Mouse (Mus musculus): ENCODE results near the gene Pla2g4d.
A peak's percentile ranks its signal among the peaks of the same experiment; 100 is the strongest.

Gene Pla2g4d

DNA sequence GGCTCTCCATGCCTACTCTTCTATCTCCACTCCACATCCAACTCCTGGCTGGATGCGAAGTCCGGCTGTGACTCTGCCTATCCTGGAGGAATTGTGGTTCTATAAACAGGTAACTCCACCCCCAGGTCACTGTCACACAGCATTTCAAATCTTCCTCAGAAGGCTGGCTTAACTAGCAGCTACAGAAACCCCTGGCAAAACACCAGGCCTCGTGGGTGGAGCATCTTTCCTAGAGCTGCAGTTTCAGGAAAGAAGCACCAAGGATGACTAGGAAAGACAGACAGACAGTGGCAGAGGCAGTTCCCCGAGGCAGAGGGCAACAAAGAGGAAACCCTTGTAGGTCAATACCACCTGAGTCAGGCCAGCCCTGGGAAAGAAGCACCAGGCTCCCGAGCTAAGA is at the start of gene Pla2g4d:
Pla2g4d (minus strand) TSS at position 203 of the 400 bp plus-strand sequence.
- DNase-seq (ENCODE audit: low spot score in 2 of 2): peak; percentile 44 to 49

DNA sequence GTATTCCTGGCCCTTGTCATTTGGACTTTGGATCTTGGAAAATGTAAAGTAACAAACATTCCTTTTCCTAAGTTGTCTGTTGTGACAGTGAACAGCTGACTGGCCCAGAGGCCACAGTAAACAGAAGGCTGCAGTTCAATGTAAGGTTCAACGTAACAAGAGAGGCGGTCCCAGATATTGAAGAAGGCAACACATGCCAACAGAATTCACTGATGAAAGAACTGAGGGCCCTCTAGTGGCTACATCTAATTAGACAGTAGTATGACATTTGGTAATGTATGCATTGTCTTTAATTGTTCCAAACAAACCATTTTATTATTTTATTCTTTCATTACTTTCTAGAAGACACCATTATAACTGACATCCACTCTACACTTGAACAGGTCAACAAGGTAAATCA is 48.9 kb upstream of the Pla2g4d start:
- no peak for DNase-seq (ENCODE audit: low spot score in 2 of 2)

- peak; percentile 29 to 45 for DNase-seq (ENCODE audit: low spot score in 2 of 2)
Measured at GRCm38 (mm10) chr2:120331575-120331974, 42.6 kb upstream of the Pla2g4d start.

DNA sequence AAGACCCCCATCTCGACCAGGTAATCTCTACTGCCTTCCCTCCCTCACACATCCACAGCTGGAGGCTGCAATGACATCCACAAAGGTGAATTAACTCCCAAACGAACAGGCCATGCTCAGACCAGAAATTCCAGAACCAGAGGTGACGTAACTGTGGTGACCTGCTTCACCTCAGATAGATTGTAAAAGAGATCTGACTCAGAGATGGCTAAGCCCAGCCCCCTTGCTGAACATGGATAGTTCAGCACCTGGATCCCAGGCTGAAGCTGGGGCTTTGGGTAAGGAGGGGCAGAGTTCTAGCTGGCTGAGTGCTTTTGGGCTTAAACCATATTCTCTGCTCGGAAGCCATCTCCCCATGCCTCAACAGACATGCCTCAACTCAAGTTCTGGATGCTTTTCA is 26.1 kb upstream of the Pla2g4d start:
- no peak for DNase-seq (ENCODE audit: low spot score in 2 of 2)

- no peak for DNase-seq (ENCODE audit: low spot score in 2 of 2)
Measured at GRCm38 (mm10) chr2:120314487-120314886, 25.5 kb upstream of the Pla2g4d start.

DNA sequence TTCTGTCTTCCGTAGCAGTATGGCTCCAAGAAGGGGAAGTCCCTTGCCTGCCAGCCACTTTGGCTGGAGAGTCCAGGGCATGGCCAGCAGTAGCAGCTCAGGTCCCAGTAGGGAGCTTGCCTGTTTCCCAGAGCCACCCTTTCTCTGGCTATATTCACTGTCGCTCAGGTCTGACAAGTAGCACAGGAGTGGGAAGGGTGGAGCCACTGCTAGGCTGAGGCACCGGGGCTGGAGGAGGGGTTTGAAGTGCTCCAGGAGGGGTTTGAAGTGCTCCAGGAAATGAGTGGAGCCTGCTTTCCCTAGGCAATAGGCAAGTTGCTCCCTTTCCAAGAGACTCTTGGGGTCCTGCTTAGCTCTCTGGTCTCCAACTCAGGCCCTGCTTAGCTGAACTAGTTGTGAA is 25.0 kb upstream of the Pla2g4d start, which contains the start of gene Pla2g4f:
Pla2g4f (minus strand) TSS at position 190 of the 400 bp plus-strand sequence.
- no peak for DNase-seq (ENCODE audit: low spot score in 2 of 2)

DNA sequence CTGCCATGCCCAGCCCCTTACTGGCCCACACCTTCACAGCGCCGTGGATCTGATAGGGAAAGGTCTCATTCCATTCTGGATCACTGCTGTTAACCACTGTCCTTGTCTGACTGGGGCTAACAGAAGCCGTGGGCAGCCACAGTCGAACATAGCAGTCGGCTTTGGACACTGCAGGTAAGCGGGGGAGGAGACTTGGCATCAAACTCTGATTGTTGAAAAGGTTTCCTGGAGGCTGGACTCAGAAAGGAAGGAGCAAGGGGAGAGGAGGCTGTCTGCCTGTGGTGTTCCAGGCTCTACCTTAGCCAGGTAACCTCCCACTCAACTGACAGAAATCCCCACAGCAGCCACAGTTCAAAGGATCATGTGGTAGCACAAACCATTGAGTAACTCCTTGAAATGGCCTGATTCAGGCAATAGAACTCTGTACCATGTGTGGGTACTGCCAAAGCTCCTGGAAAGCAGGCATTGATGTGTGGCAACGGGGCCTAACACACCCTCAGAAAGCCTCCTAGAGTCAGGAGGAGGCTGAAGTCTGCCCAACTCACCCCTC is 23.4 kb upstream of the Pla2g4d start:
- DNase-seq (ENCODE audit: low spot score in 2 of 2): no peak

DNA sequence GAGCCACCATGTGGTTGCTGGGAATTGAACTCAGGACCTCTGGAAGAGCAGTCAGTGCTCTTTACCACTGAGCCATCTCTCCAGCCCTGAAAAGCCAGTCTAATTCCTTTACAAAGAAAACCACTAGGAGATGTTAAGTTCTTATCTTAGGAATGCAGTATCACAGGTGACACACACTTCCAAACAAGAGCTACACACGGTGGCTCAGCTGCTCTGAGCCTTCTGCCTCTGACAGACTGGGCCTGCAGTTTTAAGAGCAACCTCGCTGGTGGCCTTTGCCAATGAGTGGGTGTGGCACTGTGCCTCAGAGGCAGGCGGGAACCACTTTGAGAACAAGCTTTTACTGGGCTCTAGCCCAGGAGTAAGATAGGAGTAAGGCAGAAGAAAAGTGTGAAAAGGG is 15.1 kb upstream of the Pla2g4d start:
- no peak for DNase-seq (ENCODE audit: low spot score in 2 of 2)

DNA sequence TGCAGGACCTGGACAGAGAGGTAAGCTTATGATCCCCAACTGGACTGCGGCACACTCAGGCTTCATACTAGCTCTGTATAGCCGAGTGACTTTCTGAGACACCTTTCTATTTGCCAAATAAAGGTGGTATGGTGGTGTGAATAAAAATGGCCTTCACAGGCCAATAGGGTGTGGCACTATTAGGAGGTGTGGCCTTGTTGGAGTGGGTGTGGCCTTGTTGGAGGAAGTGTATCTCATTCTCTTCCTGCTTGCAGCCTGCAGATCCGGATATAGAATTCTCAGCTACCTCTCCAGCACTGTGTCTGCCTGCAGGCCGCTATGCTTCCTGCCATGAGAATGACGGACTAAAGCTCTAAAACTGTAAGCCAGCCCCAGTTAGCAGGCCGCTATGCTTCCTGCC is 12.1 kb upstream of the Pla2g4d start:
- DNase-seq (ENCODE audit: low spot score in 2 of 2): no peak

DNA sequence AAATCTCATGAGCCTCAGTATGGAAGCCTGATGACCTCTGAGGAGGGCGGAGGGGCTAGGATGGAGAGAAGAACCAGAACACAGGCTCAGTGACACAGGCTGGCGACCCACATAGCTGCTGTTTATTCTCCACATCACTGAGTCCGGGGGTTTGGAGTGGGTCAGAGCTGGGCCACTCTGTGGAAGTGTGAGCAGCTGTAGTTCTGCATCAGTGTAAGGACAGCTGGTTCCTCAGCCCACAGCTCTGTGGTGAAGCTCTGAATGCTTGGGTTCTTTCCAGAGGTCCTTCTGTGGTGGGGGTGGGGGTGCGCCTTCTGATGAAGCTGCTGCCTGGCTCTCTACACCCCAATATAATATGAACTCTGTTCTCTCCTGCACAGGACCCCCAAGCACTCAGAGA is 10.9 kb upstream of the Pla2g4d start:
- no peak for DNase-seq (ENCODE audit: low spot score in 2 of 2)

GRCm38 (mm10) chr2:120296160-120296559 is 7.2 kb upstream of the Pla2g4d start:
- DNase-seq (ENCODE audit: low spot score in 2 of 2): no peak

- no peak for DNase-seq (ENCODE audit: low spot score in 2 of 2)
Measured at GRCm38 (mm10) chr2:120291471-120292078, 2.6 kb upstream of the Pla2g4d start.

- no peak for DNase-seq (ENCODE audit: low spot score in 2 of 2)
Measured at GRCm38 (mm10) chr2:120288401-120288800, 596 bp downstream of the Pla2g4d start.

- DNase-seq (ENCODE audit: low spot score in 2 of 2): no peak
Measured at GRCm38 (mm10) chr2:120285639-120286038, 3.4 kb downstream of the Pla2g4d start.

DNA sequence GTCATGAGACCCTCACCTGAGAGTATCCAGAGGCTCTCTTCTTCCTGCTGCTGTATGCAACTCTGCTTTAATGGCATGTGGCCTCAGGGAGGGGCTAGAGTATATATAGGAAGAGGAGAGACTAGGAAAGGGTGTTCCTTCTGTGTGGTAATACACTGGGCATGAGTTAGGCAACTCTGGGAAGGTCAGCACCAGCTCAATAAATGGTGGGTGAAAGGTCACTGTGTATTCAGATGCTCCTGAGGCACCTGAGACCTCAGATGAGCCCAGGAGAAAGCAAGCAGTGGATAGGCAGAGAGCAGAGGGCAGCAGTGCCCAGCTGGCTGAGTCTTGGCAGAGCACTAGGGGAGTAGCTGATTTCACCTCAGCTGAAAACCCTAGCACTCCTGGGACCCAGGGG is 4.3 kb downstream of the Pla2g4d start:
- no peak for DNase-seq (ENCODE audit: low spot score in 2 of 2)

DNA sequence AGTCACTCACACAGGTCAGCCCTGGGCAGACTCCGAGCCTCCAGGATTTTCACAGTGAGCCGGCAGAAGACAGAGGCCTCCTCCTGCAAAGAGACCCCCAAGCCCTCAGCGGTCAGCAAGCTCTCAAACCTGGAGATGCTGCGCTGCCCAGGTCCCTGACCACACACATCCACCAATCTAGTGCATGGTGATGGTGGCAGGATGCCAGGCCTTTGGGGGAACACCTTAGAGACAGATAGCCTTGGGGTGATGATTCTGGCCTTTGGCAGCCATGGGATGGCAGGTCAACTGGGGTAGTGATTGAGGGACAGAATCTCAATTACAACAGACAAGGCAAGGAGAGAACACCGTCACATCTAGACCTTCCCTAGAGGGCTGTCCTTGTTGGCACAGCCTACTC is 4.9 kb downstream of the Pla2g4d start:
- DNase-seq (ENCODE audit: low spot score in 2 of 2): no peak

GRCm38 (mm10) chr2:120283550-120283949 is 5.4 kb downstream of the Pla2g4d start:
- no peak for DNase-seq (ENCODE audit: low spot score in 2 of 2)

DNA sequence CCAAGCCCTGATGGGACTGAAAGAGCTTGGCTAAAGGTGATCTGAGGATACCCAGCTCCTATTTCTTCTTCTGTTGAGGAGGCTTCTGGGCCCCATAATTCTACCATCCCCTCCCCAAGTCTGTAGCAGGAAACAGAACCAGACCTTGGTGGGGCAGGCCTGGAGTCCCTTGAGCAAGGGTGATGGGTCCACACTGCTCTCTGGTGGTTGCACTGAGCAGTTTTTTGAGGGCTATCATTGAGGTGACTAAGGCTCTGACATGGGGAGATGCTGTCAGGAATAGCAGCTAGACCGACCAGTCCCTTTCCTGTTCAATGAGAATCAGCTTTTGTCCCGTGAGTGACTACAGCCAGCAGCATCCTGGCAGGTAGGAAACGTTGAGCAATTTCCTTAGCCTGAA is 7.8 kb downstream of the Pla2g4d start:
- no peak for DNase-seq (ENCODE audit: low spot score in 2 of 2)

DNA sequence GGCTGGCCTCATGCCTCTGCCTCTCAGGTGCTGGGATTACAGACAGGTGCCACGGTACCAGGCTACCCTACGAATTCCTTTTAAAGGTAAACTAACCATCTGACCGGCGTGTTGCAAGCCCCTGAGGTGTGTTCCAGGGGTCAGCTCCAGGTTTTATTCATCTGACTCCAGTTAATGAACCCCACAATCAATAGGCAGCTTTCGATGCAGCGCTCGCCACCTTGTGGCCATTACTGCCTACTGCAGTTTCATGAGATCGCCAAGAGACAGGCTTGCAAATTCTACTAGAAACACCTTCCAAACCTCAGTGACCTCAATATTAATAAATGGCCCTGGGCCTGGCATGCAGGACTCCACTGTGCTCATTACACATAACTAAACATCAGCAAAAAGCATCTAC is 9.0 kb downstream of the Pla2g4d start:
- peak; percentile 65 to 70 for DNase-seq (ENCODE audit: low spot score in 2 of 2)

- DNase-seq (ENCODE audit: low spot score in 2 of 2): no peak
Measured at GRCm38 (mm10) chr2:120276951-120277350, 12.0 kb downstream of the Pla2g4d start.

- DNase-seq (ENCODE audit: low spot score in 2 of 2): no peak
Measured at GRCm38 (mm10) chr2:120268635-120269034, 20.4 kb downstream of the Pla2g4d start.

GRCm38 (mm10) chr2:120265523-120265922 is 23.5 kb downstream of the Pla2g4d start:
- DNase-seq (ENCODE audit: low spot score in 2 of 2): no peak

GRCm38 (mm10) chr2:120264858-120265257 is 24.1 kb downstream of the Pla2g4d start:
- DNase-seq (ENCODE audit: low spot score in 2 of 2): no peak

- DNase-seq (ENCODE audit: low spot score in 2 of 2): no peak
Measured at GRCm38 (mm10) chr2:120262876-120263275, 26.1 kb downstream of the Pla2g4d start.

Measured in right cerebral cortex, adult 2 months (tissue).